Mouse (Mus musculus) midbrain, postnatal 0 days (tissue): Measurements from ENCODE around the gene Gm21970. TPM values are rescaled to one million over a fixed set of nuclear protein-coding genes. Genes with fewer than 3 reads are reported as not detected.

Experiments
- ATAC-seq: fragments of 200-750 bp; cut with Nextera tagmentation; 2 replicates; pipeline ENCODE4 v1.8.0; 2017; ENCODE audit warnings: moderate number of reproducible peaks, mild to moderate bottlenecking, moderate TSS enrichment, moderate library complexity; ENCODE audit not compliant: low FRiP score
- DNase-seq: peaks from one replicate; pipeline ENCODE4 v3.0.0-alpha.2; 2015; ENCODE audit warnings: low spot score
- H3K27ac ChIP-seq: fragments of 300-500 bp; sonication (generic); 2 replicates; pipeline ENCODE4 v1.5.1; 2014; ENCODE audit warnings: low read depth, mild to moderate bottlenecking, low read length, mixed read lengths
- H3K27me3 ChIP-seq: fragments of 300-500 bp; sonication (generic); 2 replicates; pipeline ENCODE4 v1.6.1; 2014; ENCODE audit warnings: low read length, control low read depth, mixed read lengths; ENCODE audit not compliant: insufficient read depth
- H3K36me3 ChIP-seq: fragments of 300-500 bp; sonication (generic); 2 replicates; pipeline ENCODE4 v1.6.1; 2014; ENCODE audit warnings: low read length, control low read depth, mixed read lengths; ENCODE audit not compliant: insufficient read depth
- H3K4me1 ChIP-seq: fragments of 300-500 bp; sonication (generic); 2 replicates; pipeline ENCODE4 v1.6.1; 2014; ENCODE audit warnings: mild to moderate bottlenecking, control low read depth, antibody characterized with exemption, low read length, mixed read lengths; ENCODE audit not compliant: insufficient read depth
- H3K4me2 ChIP-seq: fragments of 300-500 bp; sonication (generic); 2 replicates; pipeline ENCODE4 v1.6.1; 2014; ENCODE audit warnings: low read depth, mild to moderate bottlenecking, low read length, mixed read lengths; ENCODE audit not compliant: poor library complexity, severe bottlenecking
- H3K4me3 ChIP-seq: fragments of 300-500 bp; sonication (generic); 2 replicates; pipeline ENCODE4 v1.5.1; 2014; ENCODE audit warnings: low read depth, mild to moderate bottlenecking, low read length, moderate library complexity
- H3K9ac ChIP-seq: fragments of 300-500 bp; sonication (generic); replicated peaks from 2 replicates; pipeline ENCODE4 v1.6.1; 2014; ENCODE audit warnings: mild to moderate bottlenecking, low read length, moderate library complexity, mixed read lengths; ENCODE audit not compliant: poor library complexity, severe bottlenecking
- H3K9me3 ChIP-seq: fragments of 300-500 bp; sonication (generic); 2 replicates; pipeline ENCODE4 v1.6.1; 2016; ENCODE audit warnings: low read length, control low read depth
- CTCF ChIP-seq: IDR thresholded peaks from 2 replicates; pipeline ENCODE4 v1.5.1; 2016; ENCODE audit warnings: antibody characterized with exemption, mild to moderate bottlenecking
- WGBS: fragments of 180-500 bp; shearing (Covaris S2); extraction: QIAGEN DNeasy Blood & Tissue Kit; methylation state at CpG from one replicate; pipeline ENCODE4 v1.1.7; 2014; 5-methylcytosine and 5-hydroxymethylcytosine counted together
- polyA plus RNA-seq: library from polyadenylated mRNA; unstranded; fragments of >200 nt; fragmentation: Nextera tagmentation; extraction: Ambion mirVana; gene quantifications from 2 replicates; pipeline ENCODE4 v1.2.1, GENCODE M21; 2015
- total RNA-seq: library from RNA; depleted of rRNA; stranded (reverse); fragments of >200 nt; gene quantifications from 2 replicates; pipeline ENCODE4 v1.2.3, GENCODE M21; 2014

Gene Gm21970
- total and polyA plus RNA-seq, 2 experiments from 2014 or later, result not detected

- Histone ChIP-seq H3K36me3 (0 out of 2 replicates have a peak, but pooled peaks cover 7% of the 10 kb centered on the region), H3K4me3 (no peak overlapping the region), H3K27ac (no peak overlapping the region), H3K9me3 (no peaks in the 10 kb centered on the region), H3K27me3 (no peaks in the 10 kb centered on the region), H3K4me2 (no peak overlapping the region), H3K9ac (no peak overlapping the region), H3K4me1 (no peaks in the 10 kb centered on the region)
- no peak for DNase-seq
- no peak for ATAC-seq
- TF ChIP-seq CTCF, result no peak
- 86% methylated on average over 4 of the region's 4 CpGs for WGBS
Measured at GRCm38 (mm10) chr16:91381606-91382005, 9.9 kb upstream of the Gm21970 start.

- 88% methylated on average over 9 of the region's 9 CpGs for WGBS
- no peak for ATAC-seq
- H3K36me3 ChIP-seq, result 0 out of 2 replicates have a peak, but pooled peaks cover 10% of the 10 kb centered on the region
- H3K4me3 ChIP-seq, result no peak overlapping the region
- no peak for TF ChIP-seq CTCF
- H3K9me3 ChIP-seq, result no peaks in the 10 kb centered on the region
- H3K4me1 ChIP-seq, result no peaks in the 10 kb centered on the region
- no peaks in the 10 kb centered on the region for H3K27me3 ChIP-seq
- H3K27ac ChIP-seq, result no peak overlapping the region
- no peak overlapping the region for H3K4me2 ChIP-seq
- H3K9ac ChIP-seq, result no peak overlapping the region
- DNase-seq, result no peak
Measured at GRCm38 (mm10) chr16:91382261-91382790, 9.2 kb upstream of the Gm21970 start.

GRCm38 (mm10) chr16:91384221-91384620 is 7.3 kb upstream of the Gm21970 start:
- no peak for TF ChIP-seq CTCF
- Histone ChIP-seq H3K4me1 (no peaks in the 10 kb centered on the region), H3K9ac (no peak overlapping the region), H3K9me3 (no peaks in the 10 kb centered on the region), H3K4me2 (no peak overlapping the region), H3K36me3 (0 out of 2 replicates have a peak, but pooled peaks cover 19% of the 10 kb centered on the region), H3K27ac (no peak overlapping the region), H3K27me3 (no peaks in the 10 kb centered on the region), H3K4me3 (no peak overlapping the region)
- DNase-seq (no peak), ATAC-seq (no peak)
- 92% methylated on average over 4 of the region's 4 CpGs for WGBS

- Histone ChIP-seq H3K9me3 (no peaks in the 10 kb centered on the region), H3K36me3 (0 out of 2 replicates have a peak, but pooled peaks cover 19% of the 10 kb centered on the region), H3K4me3 (no peak overlapping the region), H3K27me3 (no peaks in the 10 kb centered on the region), H3K4me2 (no peak overlapping the region), H3K4me1 (no peaks in the 10 kb centered on the region), H3K27ac (no peak overlapping the region), H3K9ac (no peak overlapping the region)
- WGBS, result 52% methylated on average over 10 of the region's 10 CpGs
- peak; percentile 6 for DNase-seq
- no peak for TF ChIP-seq CTCF
- ATAC-seq, result no peak
Measured at GRCm38 (mm10) chr16:91385621-91386020, 5.9 kb upstream of the Gm21970 start.

GRCm38 (mm10) chr16:91386419-91387120 is 5.0 kb upstream of the Gm21970 start:
- Histone ChIP-seq H3K9ac (no peak overlapping the region), H3K27me3 (no peaks in the 10 kb centered on the region), H3K9me3 (no peaks in the 10 kb centered on the region), H3K4me1 (no peaks in the 10 kb centered on the region), H3K4me3 (no peak overlapping the region), H3K4me2 (no peak overlapping the region), H3K27ac (no peak overlapping the region), H3K36me3 (0 out of 2 replicates have a peak, but pooled peaks cover 19% of the 10 kb centered on the region)
- ATAC-seq (no peak), DNase-seq (peak; percentile 12)
- 84% methylated on average over 10 of the region's 10 CpGs for whole genome bisulfite sequencing
- no peak for TF ChIP-seq CTCF

GRCm38 (mm10) chr16:91387121-91387486 is 4.4 kb upstream of the Gm21970 start:
- DNase-seq (no peak), ATAC-seq (no peak)
- H3K27me3 ChIP-seq, result no peaks in the 10 kb centered on the region
- no peak overlapping the region for H3K9ac ChIP-seq
- 87% methylated on average over 3 of the region's 3 CpGs for WGBS
- no peak overlapping the region for H3K4me3 ChIP-seq
- H3K9me3 ChIP-seq, result no peaks in the 10 kb centered on the region
- no peak overlapping the region for H3K4me2 ChIP-seq
- H3K4me1 ChIP-seq, result no peaks in the 10 kb centered on the region
- 0 out of 2 replicates have a peak, but pooled peaks cover 19% of the 10 kb centered on the region for H3K36me3 ChIP-seq
- H3K27ac ChIP-seq, result no peak overlapping the region
- no peak for TF ChIP-seq CTCF
